Mouse (Mus musculus) CD8-positive naive resting alpha-beta T cell, adult 2 months (primary cell): ENCODE measurements around the gene Mif4gd.

Source experiments
- DNase-seq, 2 experiments: peaks; one replicate each; pipeline ENCODE4 v3.0.0; 2022; ENCODE audit warnings: low read depth in 2 of 2, low spot score in 2 of 2

Gene Mif4gd

GRCm38 (mm10) chr11:115584376-115585073 lies 28.2 kb downstream of the Mif4gd start:
- no peak for DNase-seq

DNA sequence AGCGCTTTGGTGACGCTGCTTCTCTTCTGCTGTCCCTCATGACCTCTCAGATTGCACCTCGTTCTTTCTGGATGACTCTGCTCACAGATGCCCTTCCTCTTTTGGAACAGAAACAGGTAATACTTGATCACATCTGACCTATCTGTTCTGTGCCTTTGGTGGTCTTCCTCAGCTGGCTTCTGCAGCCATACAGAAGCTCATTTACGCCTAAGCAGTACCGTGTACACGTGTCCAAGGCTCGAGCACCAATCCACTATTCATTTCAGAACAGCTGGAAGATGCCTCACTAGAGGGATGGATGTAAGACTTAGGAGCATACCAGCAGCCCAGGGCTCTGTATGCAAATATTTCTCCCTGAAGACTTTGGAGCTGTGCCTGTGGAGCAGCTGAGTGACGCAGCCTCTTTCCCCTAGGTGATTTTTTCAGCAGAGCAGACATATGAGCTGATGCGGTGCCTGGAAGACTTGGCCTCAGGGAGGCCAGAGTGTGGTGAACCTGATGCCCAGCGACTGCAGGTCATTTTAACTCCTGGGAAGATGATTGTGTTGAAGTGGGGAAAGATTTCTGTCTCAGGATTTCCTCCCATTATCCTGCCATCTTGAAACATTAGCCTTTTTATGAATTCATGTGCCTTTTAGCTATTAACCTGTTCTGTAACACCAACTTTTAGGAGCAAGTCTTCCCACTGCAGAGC lies 29.7 kb downstream of the Mif4gd start:
- no peak for DNase-seq

DNA sequence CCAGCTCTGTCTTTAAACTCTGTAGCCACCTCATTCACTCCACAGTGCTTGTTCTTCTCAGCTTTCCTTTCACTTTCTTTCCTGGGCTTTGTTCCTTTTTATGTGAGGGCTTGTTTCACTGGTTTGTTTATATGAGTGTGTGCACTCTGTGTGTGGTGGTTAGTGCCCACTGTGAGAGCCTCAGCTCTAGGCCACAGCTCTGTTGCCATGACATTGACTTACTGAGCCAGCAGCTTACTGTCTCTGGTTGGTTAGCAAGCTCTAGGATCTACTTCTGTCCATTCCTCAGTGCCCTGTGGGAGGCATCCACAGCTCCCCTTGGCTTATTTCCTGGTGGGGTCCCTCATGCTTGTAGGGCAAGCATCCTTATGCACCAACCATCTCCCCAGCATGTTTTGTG lies 33.7 kb downstream of the Mif4gd start:
- DNase-seq, result no peak

DNA sequence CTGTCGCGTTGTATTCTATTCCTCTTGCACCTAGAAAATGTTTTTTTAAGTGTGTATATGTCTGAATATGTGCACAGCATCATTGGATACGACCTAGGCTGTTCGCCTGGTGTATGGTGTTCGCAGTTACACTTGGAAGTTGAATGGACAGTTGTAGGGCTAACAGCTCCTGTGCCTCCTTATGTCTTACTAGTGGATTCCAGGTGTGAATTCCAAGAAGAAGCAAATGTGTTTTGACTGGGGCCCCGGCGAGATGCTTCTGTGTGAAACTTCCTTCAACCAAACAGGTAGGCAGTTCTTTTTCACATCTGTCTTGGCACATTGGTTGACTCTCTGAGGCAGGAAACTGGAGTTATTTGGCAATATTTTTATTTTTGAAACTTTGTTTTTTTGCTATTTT lies 47.8 kb downstream of the Mif4gd start:
- no peak for DNase-seq

GRCm38 (mm10) chr11:115564064-115564809 lies 48.5 kb downstream of the Mif4gd start, which contains the start of gene Nup85:
Gene Nup85, plus strand, starts transcription at chr11:115564434.
- peak; percentile 94 to 95 for DNase-seq

GRCm38 (mm10) chr11:115563406-115563805 lies 49.4 kb downstream of the Mif4gd start:
- DNase-seq, result peak in 1 of 2 experiments; percentile 11
